Mouse (Mus musculus) heart, adult 2 months (tissue): ENCODE measurements around the gene Mettl8.

Source experiments
- CTCF ChIP-seq: fragments of 200-600 bp; IDR thresholded peaks from 2 replicates; pipeline ENCODE4 v1.8.1; 2022; ENCODE audit warnings: antibody characterized with exemption, mild to moderate bottlenecking, moderate library complexity
- EP300 ChIP-seq: fragments of 200-500 bp; IDR thresholded peaks from 2 replicates; pipeline ENCODE4 v1.6.1; 2011; ENCODE audit warnings: low read depth, low read length, control low read depth; ENCODE audit not compliant: insufficient read depth
- POLR2A ChIP-seq: fragments of 200-500 bp; IDR thresholded peaks from 2 replicates; pipeline ENCODE4 v1.6.1; 2011; ENCODE audit warnings: mild to moderate bottlenecking, low read depth, low read length, control low read depth; ENCODE audit not compliant: insufficient read depth

DNA sequence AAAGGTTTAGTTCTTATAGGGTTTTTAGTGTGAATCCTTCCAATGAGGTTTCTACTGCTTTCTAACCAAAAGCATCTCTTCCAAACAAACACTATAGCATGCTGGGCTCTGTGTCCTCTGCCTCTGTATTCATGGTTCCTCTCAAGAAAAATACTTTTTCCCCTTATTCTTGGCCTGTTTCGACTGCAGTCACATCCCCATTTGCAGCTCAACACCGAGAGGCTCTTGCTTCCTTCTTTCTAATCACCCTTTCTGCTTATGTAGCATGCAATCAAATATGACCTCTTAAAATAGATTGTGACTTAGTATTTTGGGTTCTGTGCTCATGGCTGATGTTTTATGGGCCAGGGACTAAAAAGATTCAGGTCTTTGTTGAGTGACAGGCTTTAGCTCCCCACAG, 87.1 kb downstream of the Mettl8 start:
- TF ChIP-seq POLR2A (no peak), CTCF (no peak), EP300 (no peak)
